Mouse (Mus musculus) ovary, adult 2 months (tissue): Measurements from ENCODE around the gene Nr2e1. TPM values are rescaled to one million over a fixed set of nuclear protein-coding genes. Genes with fewer than 3 reads are reported as not detected.

Source experiments
- polyA plus RNA-seq: library from polyadenylated mRNA; depleted of rRNA; stranded (reverse); fragments of >200 nt; gene quantifications from 2 replicates; pipeline ENCODE4 v1.2.3, GENCODE M21; 2012; rRNA removed

The Nr2e1 gene
- polyA plus RNA-seq: 0.31 and 0.45 TPM in 2 replicates

GRCm38 (mm10) chr10:42583157-42583872 is at the start of gene Nr2e1, which contains the start of gene Ostm1:
Nr2e1 (minus strand) TSS chr10:42583632.
Ostm1 (plus strand) TSS chr10:42583822.

Other genes with a start within 250 kb of the Nr2e1 start
- 2.5 and 3.1 TPM in 2 replicates for gene Afg1l, start 105.1 kb downstream of the Nr2e1 start, polyA plus RNA-seq
- 199 and 240 TPM in 2 replicates for gene Snx3, start 81.6 kb downstream of the Nr2e1 start, polyA plus RNA-seq
- gene Ostm1, start 190 bp upstream of the Nr2e1 start, polyA plus RNA-seq: 25.9 and 41.9 TPM in 2 replicates
- gene Sec63, start 177.9 kb upstream of the Nr2e1 start, polyA plus RNA-seq: 9.9 and 11.1 TPM in 2 replicates